Mouse (Mus musculus) small intestine, adult 2 months (tissue): ENCODE results near the gene Fgfrl1.

ENCODE experiments used
- CTCF ChIP-seq: fragments of 200-500 bp; IDR thresholded peaks from 2 replicates; pipeline ENCODE4 v1.5.1; 2012; ENCODE audit warnings: low read depth, mild to moderate bottlenecking, control low read depth, inconsistent platforms, low read length, moderate library complexity, mixed read lengths; ENCODE audit not compliant: insufficient replicate concordance, insufficient read length; ENCODE audit errors: extremely low read depth
- POLR2A ChIP-seq: fragments of 200-500 bp; IDR thresholded peaks from 2 replicates; pipeline ENCODE4 v1.6.1; 2012; ENCODE audit warnings: low read depth, mild to moderate bottlenecking, control low read depth, inconsistent platforms, low read length, moderate library complexity

DNA sequence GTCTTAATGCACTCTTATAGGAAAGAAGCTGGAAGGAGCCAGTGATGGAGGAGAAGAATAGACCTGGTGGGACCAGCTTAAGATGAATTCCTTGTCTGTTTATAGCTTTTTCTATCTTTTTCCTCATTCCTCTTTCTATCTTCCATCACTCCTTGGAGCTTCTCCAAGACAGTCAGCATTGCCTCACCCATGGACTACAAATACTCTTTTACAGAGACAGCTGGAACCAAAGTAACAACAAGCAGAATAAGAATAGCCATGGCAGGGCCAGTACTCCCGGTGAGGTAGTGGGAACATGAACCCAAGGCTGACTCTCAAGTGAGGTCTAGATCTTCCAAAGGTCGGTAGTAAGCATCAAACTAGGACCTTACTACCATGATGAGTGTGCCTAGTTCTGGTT lies 20.9 kb downstream of the Fgfrl1 start:
- TF ChIP-seq CTCF (no peak), POLR2A (no peak)
